Mouse (Mus musculus) adrenal gland, postnatal 36 days (tissue): ENCODE results near the gene Schip1. TPM values are rescaled to one million over a fixed set of nuclear protein-coding genes. Genes with fewer than 3 reads are reported as not detected.

Source experiments
- DNase-seq, 2 experiments: peaks; one replicate each; pipeline ENCODE4 v3.0.0; 2021; ENCODE audit warnings: mixed read lengths in 1 of 2
- total RNA-seq, 2 experiments: library from RNA; stranded (reverse); gene quantifications; 2 replicates each; pipeline ENCODE4 v1.2.3; 2021

Gene Schip1
- total RNA-seq, 2 experiments from 2014 or later: 11.4 to 18.3 TPM

GRCm38 (mm10) chr3:68126284-68126856 lies 61.8 kb downstream of the Schip1 start:
- no peak for DNase-seq

- DNase-seq: no peak
These were observed 65.8 kb downstream of the Schip1 start for GRCm38 (mm10) chr3:68130386-68130785.

GRCm38 (mm10) chr3:68138833-68139627 lies 74.4 kb downstream of the Schip1 start:
- DNase-seq: no peak

- no peak for DNase-seq
These were observed 86.1 kb downstream of the Schip1 start for GRCm38 (mm10) chr3:68150688-68151087.

- no peak for DNase-seq
These were observed 95.6 kb downstream of the Schip1 start for GRCm38 (mm10) chr3:68160175-68160574.

DNA sequence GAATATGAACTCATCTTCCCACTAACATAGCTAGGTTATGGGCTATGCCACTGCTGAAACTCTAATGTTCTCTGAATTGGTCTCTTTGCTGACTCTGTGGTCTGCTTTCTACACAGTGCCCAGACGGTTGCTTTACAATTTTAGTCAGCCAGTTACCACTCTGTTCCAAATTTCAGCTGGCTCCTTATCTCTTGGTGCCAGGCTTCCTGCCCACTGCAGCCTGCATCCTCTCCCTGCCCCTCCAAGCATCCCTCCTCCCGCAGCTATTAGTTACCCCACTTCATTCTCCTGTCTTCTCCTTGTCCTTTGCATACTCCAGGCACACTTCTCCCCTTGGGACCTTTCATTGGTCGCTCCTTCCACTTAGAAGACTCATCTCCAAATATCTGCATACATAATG lies 96.2 kb downstream of the Schip1 start:
- DNase-seq: no peak

- DNase-seq: no peak
These were observed 113.6 kb downstream of the Schip1 start for GRCm38 (mm10) chr3:68178248-68178647.

GRCm38 (mm10) chr3:68187471-68187870 lies 122.9 kb downstream of the Schip1 start:
- peak in 1 of 2 experiments; percentile 8 for DNase-seq

DNA sequence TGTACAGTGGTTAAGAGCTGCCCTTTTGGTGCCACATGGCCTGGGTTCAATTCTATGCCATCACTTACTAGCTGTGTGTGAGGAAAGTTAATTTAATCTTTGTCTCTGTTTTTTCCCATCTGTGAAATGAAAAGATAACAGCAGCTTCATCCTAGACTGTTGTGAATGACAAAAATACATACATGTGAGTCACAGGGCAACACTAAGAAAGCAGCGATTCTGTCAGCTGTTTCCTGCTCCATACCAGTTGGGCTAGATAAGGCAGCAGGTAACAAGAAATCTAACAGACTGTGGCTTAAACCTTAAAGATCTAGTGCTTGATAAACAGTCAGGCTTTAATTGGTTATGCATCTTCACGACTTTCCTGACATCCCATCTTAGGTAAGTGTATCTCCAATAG lies 124.5 kb downstream of the Schip1 start:
- DNase-seq: no peak

- no peak for DNase-seq
These were observed 132.3 kb downstream of the Schip1 start for GRCm38 (mm10) chr3:68196933-68197332.

DNA sequence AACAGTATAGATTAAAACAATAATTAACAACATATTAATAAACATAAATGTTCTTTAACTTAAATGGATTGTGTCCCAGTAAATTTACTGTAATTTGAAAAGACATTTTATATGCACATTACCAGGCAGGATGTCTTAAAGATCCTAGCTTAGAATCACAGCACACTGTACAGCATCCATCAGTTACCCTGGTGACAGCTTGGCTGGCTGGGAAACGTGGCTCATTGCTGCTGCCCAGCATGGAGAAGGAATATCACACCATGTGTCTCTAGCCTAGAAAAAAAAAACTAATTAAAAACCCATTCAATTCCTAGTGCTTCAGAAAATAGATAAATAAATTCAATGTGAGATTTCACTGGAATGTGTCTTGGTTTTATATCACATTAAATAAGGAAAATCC lies 136.6 kb downstream of the Schip1 start:
- DNase-seq: no peak

GRCm38 (mm10) chr3:68202162-68202902 lies 137.7 kb downstream of the Schip1 start:
- no peak for DNase-seq

GRCm38 (mm10) chr3:68203934-68204467 lies 139.4 kb downstream of the Schip1 start:
- DNase-seq: no peak

DNA sequence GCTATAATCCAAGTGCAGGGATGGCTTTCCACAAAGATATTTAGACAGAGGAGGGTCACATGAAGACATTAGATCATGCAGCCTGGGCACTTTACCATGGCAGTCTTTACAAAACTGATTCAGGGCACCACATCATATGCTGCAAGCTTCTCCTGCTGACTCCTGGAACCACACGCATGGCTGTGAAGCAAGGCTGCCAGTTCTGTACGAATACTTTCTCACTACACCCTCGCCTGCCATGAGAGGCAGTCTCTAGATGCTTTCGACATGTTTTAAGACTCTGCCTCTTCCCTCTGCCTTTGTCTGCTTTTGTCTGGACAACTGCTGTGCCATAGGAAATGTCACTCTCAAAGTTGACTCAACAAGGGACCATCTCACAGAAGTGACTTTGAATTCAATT lies 145.8 kb downstream of the Schip1 start:
- no peak for DNase-seq

- DNase-seq: no peak
These were observed 156.8 kb downstream of the Schip1 start for GRCm38 (mm10) chr3:68221452-68221851.

DNA sequence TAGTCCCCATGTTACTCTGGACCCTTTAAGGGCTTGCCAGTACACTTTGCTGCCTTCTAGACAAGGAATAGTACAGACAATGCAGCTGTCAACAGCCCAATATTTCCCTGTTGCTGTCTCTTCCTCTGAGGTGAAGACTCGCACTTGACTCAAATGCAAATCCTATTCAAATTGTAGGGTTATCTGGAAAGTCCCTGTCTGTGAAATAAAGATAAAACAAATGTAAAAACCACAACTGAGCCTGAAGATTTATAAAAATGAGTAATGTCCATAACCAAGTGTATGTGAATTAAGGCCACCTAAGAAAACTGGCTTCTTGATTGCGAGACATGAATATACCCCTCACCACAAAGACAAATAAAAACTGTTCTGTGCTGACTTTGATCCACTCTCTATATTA lies 175.3 kb downstream of the Schip1 start:
- DNase-seq: no peak

DNA sequence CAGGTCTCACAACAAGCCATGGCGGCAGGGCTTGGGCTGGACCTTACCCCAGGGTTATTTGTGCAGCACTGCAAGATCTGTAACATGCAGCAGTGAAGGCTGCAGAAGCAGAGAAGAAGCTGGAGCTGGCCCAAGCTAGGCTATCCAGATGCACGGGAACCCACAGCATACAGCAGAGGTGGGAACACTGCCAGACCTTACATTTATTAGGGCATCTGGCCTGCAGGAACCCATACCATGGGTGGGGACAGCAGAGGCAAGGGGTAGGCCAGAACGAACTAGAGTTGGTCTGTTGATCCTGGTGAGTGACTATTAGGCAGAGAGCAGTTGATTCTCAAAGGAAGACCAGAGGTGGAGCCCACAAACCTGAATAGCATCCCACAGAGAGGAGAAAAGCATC lies 178.6 kb downstream of the Schip1 start:
- DNase-seq: no peak

DNA sequence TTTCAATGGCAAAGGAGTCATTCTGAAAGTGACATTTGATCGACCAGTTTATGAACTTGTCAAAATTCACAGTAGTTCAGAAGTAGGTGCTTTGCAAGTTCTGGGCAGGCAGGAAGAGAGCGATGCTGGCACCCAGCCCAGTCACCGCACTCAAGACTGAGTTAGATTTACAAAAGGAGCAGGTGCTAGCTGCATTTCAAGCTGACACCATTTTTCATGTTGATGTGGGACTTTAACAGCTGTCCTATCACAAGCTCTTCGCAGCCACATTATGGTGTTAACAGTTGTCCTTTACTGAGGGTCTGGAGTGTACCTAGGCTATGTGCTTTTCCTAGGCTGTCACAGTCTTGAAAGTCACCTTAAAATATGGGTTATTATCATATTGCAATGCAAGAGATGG lies 181.6 kb downstream of the Schip1 start:
- DNase-seq: no peak

DNA sequence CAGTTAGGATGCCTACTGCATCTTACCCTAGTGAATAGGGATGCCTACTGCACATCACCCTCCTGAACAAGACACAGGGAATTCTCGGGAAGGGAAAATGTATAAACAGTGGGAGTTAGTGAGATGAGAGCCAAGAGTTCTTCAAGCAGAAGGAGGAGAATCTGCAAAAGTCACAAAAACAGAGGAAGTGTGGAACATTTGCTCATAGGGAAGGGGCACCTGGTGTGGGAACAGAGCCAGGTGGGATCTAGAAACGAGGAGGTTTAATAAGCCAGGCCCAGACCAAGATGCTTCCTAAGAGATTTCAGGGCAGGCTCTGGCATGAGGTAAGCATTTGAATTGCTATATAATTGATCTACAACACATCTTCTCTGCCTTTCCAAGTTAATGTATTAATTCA lies 186.0 kb downstream of the Schip1 start:
- no peak for DNase-seq

GRCm38 (mm10) chr3:68252335-68252734 lies 187.7 kb downstream of the Schip1 start:
- DNase-seq: no peak

- no peak for DNase-seq
These were observed 197.7 kb downstream of the Schip1 start for GRCm38 (mm10) chr3:68262304-68262703.

- DNase-seq: no peak
These were observed 203.3 kb downstream of the Schip1 start for GRCm38 (mm10) chr3:68267905-68268304.

DNA sequence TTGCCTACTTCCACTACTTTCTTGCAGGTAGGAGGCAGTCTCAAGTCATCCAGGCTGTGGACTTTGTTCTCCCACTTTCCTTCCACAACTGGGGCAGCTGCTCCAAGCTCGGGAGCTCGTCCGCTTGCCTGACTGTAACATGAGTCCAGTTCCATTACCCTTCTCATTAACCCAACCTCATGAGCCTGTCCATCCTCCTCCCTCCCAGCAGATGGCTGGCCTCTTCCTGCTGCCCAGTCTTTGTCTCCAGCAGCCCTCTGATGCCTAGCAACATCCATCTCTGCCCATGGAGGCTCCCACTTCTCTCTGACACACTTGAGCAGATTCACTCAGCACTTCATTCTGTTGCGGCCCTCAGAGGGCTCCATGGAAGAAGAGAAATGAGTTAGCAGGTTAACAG lies 204.6 kb downstream of the Schip1 start:
- DNase-seq: no peak
